Mouse (Mus musculus) heart, adult 2 months (tissue): ENCODE measurements around the gene Lst1. TPM values are rescaled to one million over a fixed set of nuclear protein-coding genes. Genes with fewer than 3 reads are reported as not detected.

Experiments
- DNase-seq, 2 experiments: peaks; one replicate each; pipeline ENCODE4 v3.0.0; 2021
- H3K27ac ChIP-seq: fragments of 200-600 bp; 2 replicates; pipeline ENCODE4 v1.8.1; 2022
- H3K27me3 ChIP-seq: fragments of 200-500 bp; 2 replicates; pipeline ENCODE4 v1.6.1; 2012; ENCODE audit warnings: mild to moderate bottlenecking, low read length, inconsistent platforms, mixed read lengths; ENCODE audit not compliant: control insufficient read depth, insufficient read depth
- H3K36me3 ChIP-seq: fragments of 200-500 bp; 2 replicates; pipeline ENCODE4 v1.6.1; 2012; ENCODE audit warnings: low read length, inconsistent platforms; ENCODE audit not compliant: control insufficient read depth, insufficient read depth
- H3K4me1 ChIP-seq: fragments of 200-500 bp; 2 replicates; pipeline ENCODE4 v1.6.1; 2011; ENCODE audit warnings: low read length; ENCODE audit not compliant: control insufficient read depth, insufficient read depth
- H3K4me3 ChIP-seq: fragments of 200-600 bp; 2 replicates; pipeline ENCODE4 v1.8.1; 2022
- H3K79me2 ChIP-seq: fragments of 200-500 bp; replicated peaks from 2 replicates; pipeline ENCODE4 v1.6.1; 2012; ENCODE audit warnings: mild to moderate bottlenecking, inconsistent platforms, low read length, moderate library complexity, mixed read lengths; ENCODE audit not compliant: control insufficient read depth, insufficient read depth
- H3K9ac ChIP-seq: fragments of 200-500 bp; 2 replicates; pipeline ENCODE4 v1.6.1; 2012; ENCODE audit warnings: low read depth, mild to moderate bottlenecking, control low read depth, inconsistent platforms, low read length, mixed read lengths
- CTCF ChIP-seq: fragments of 200-600 bp; IDR thresholded peaks from 2 replicates; pipeline ENCODE4 v1.8.1; 2022; ENCODE audit warnings: antibody characterized with exemption, mild to moderate bottlenecking, moderate library complexity
- EP300 ChIP-seq: fragments of 200-500 bp; IDR thresholded peaks from 2 replicates; pipeline ENCODE4 v1.6.1; 2011; ENCODE audit warnings: low read depth, low read length, control low read depth; ENCODE audit not compliant: insufficient read depth
- POLR2A ChIP-seq: fragments of 200-500 bp; IDR thresholded peaks from 2 replicates; pipeline ENCODE4 v1.6.1; 2011; ENCODE audit warnings: mild to moderate bottlenecking, low read depth, low read length, control low read depth; ENCODE audit not compliant: insufficient read depth
- WGBS: fragments of 180-500 bp; shearing (Covaris S2); methylation state at CpG from one replicate; pipeline ENCODE4 v1.1.7; 2018; 5-methylcytosine and 5-hydroxymethylcytosine counted together
- intact Hi-C: fragments of 180-260 bp; cut with DNase I; formaldehyde crosslinking; loops from one replicate; pipeline ENCODE4 v1.15.1; 2025
- polyA plus RNA-seq: library from polyadenylated mRNA; depleted of rRNA; stranded (reverse); fragments of >200 nt; gene quantifications from 2 replicates; pipeline ENCODE4 v1.2.3, GENCODE M21; 2012
- total RNA-seq, 2 experiments: library from RNA; stranded (reverse); gene quantifications; 2 replicates each; pipeline ENCODE4 v1.2.3; 2021

Lst1 gene
- total and polyA plus RNA-seq, 3 experiments = 4.1 to 11.3 (median 4.5) TPM

DNA sequence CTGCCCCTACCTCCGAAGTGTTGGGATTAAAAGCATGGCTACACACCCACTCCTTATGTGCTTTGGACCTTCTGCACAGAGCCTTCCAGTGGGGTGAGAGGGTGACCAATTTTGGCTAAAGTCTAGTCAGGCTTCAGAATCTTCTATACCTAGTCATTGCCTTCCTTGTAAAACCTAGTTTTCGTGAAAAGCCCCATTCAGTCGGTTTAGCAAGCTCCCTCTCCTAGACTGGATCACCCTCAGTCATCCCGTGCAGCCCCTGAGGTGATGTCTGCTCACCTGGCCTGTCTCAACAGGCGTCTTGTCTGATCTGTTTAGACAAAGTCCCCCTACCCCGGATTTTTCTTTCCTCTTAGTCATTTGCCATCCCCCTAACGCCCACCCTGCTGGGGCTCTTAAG, 9.8 kb upstream of the Lst1 start:
- Histone ChIP-seq H3K36me3 (no peaks in the 10 kb centered on the region), H3K79me2 (no peaks in the 10 kb centered on the region), H3K27me3 (no peaks in the 10 kb centered on the region; the same call in 1 of the 2 replicates), H3K27ac (no peak overlapping the region), H3K9ac (no peak overlapping the region), H3K4me3 (no peak overlapping the region), H3K4me1 (peaks cover 2% of the 10 kb centered on the region)
- TF ChIP-seq EP300 = no peak
- no peak for TF ChIP-seq CTCF
- no peak for TF ChIP-seq POLR2A
- WGBS = 67% methylated on average over 7 of the region's 7 CpGs
- no peak for DNase-seq
- intact Hi-C loops = loop anchor here (2.0 kb wide), 1 partner anchor 21 kb away; no protein-coding TSS in a partner anchor

DNA sequence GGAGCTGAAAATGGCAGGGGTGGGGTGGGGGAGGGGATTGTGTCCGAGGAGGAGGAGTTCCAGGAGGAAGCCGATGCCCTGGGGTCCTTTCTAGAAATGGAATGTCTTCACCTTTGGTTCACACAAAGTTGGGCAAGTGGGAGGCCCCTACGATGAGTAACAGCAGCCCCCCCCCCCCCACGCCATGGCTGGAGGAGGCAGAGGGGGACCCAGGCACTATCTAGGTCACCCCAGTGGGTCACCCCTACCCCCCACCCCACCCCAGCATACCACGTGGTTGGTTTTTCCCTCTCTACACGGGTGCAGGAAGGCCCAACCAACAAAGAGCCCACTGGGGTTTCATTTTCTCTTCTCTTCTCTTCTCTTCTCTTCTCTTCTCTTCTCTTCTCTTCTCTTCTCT, 8.9 kb upstream of the Lst1 start:
- no peaks in the 10 kb centered on the region; the same call in 1 of the 2 replicates for H3K27me3 ChIP-seq
- 38% methylated on average over 6 of the region's 6 CpGs for WGBS
- H3K4me3 ChIP-seq = no peak overlapping the region
- no peak for TF ChIP-seq CTCF
- no peak for TF ChIP-seq EP300
- no peak for TF ChIP-seq POLR2A
- no peak for DNase-seq
- no peak overlapping the region for H3K9ac ChIP-seq
- no peak overlapping the region for H3K27ac ChIP-seq
- intact Hi-C loops = no loop called here
- peaks cover 2% of the 10 kb centered on the region for H3K4me1 ChIP-seq
- H3K79me2 ChIP-seq = no peaks in the 10 kb centered on the region
- no peaks in the 10 kb centered on the region for H3K36me3 ChIP-seq

- no peak overlapping the region; the same call in 1 of the 2 replicates for H3K9ac ChIP-seq
- H3K79me2 ChIP-seq = no peaks in the 10 kb centered on the region
- H3K36me3 ChIP-seq = no peaks in the 10 kb centered on the region
- intact Hi-C loops = no loop called here
- no peak for TF ChIP-seq EP300
- TF ChIP-seq POLR2A = no peak
- TF ChIP-seq CTCF = no peak
- DNase-seq = no peak
- no peaks in the 10 kb centered on the region; the same call in 1 of the 2 replicates for H3K27me3 ChIP-seq
- 24% methylated on average over 9 of the region's 9 CpGs for WGBS
- H3K4me3 ChIP-seq = peak overlapping the region; percentile 60
- peaks cover 2% of the 10 kb centered on the region for H3K4me1 ChIP-seq
- H3K27ac ChIP-seq = no peak overlapping the region; the same call in 1 of the 2 replicates
Observed at GRCm38 (mm10) chr17:35196321-35196641, 8.0 kb upstream of the Lst1 start.

- Histone ChIP-seq H3K27me3 (no peaks in the 10 kb centered on the region; the same call in 1 of the 2 replicates), H3K27ac (peak overlapping the region; percentile 32; the same call in 1 of the 2 replicates), H3K4me3 (peak overlapping the region; percentile 60), H3K4me1 (peaks cover 2% of the 10 kb centered on the region), H3K79me2 (no peaks in the 10 kb centered on the region), H3K9ac (peak overlapping the region; percentile 70), H3K36me3 (no peaks in the 10 kb centered on the region)
- intact Hi-C loops = loop anchor here (1.0 kb wide), 2 partner anchors 16 to 37 kb away; no protein-coding TSS in a partner anchor
- WGBS = under 1% methylated on average over 66 of the region's 66 CpGs
- TF ChIP-seq CTCF (no peak; the same call in 1 of the 2 replicates), POLR2A (no peak), EP300 (no peak)
- DNase-seq = peak; percentile 87 to 90
Observed at GRCm38 (mm10) chr17:35195631-35196320, 7.5 kb upstream of the Lst1 start.

- Histone ChIP-seq H3K27me3 (no peaks in the 10 kb centered on the region; the same call in 1 of the 2 replicates), H3K9ac (peak overlapping the region; percentile 70), H3K4me1 (peaks cover 2% of the 10 kb centered on the region), H3K36me3 (no peaks in the 10 kb centered on the region), H3K27ac (peak overlapping the region; percentile 32; the same call in 1 of the 2 replicates), H3K79me2 (no peaks in the 10 kb centered on the region), H3K4me3 (peak overlapping the region; percentile 60)
- DNase-seq = no peak
- intact Hi-C loops = loop anchor here (1.0 kb wide), 2 partner anchors 16 to 37 kb away; no protein-coding TSS in a partner anchor
- WGBS = 43% methylated on average over 19 of the region's 19 CpGs
- TF ChIP-seq CTCF = no peak
- no peak for TF ChIP-seq POLR2A
Observed at GRCm38 (mm10) chr17:35194844-35195630, 6.8 kb upstream of the Lst1 start.
